Mouse (Mus musculus) bone marrow, adult 2 months (tissue): Measurements from ENCODE around the gene Gm43517.

Source experiments
- CTCF ChIP-seq: fragments of 200-500 bp; IDR thresholded peaks from 2 replicates; pipeline ENCODE4 v1.5.1; 2011; ENCODE audit warnings: low read length, control low read depth; ENCODE audit not compliant: control insufficient read depth, insufficient read depth
- POLR2A ChIP-seq: fragments of 200-500 bp; IDR thresholded peaks from 2 replicates; pipeline ENCODE4 v1.6.1; 2011; ENCODE audit warnings: low read depth, mild to moderate bottlenecking, control low read depth, low read length, borderline replicate concordance; ENCODE audit not compliant: control insufficient read depth

- TF ChIP-seq CTCF (no peak), POLR2A (no peak)
These were observed 35.3 kb upstream of the Gm43517 start for GRCm38 (mm10) chr12:49349697-49350096.
